Mouse (Mus musculus) midbrain, embryonic 16.5 days (tissue): ENCODE results near the gene D130052B06Rik. TPM values are rescaled to one million over a fixed set of nuclear protein-coding genes. Genes with fewer than 3 reads are reported as not detected.

Source experiments
- ATAC-seq: fragments of 200-750 bp; cut with Nextera tagmentation; 2 replicates; pipeline ENCODE4 v1.8.0; 2017; ENCODE audit warnings: moderate TSS enrichment
- H3K27ac ChIP-seq: fragments of 300-500 bp; sonication (generic); 2 replicates; pipeline ENCODE4 v1.5.1; 2014; ENCODE audit warnings: mild to moderate bottlenecking, low read length, mixed read lengths
- H3K27me3 ChIP-seq: fragments of 300-500 bp; sonication (generic); 2 replicates; pipeline ENCODE4 v1.6.1; 2014; ENCODE audit warnings: low read depth, low read length, mixed read lengths; ENCODE audit not compliant: control insufficient read depth, insufficient read depth
- H3K36me3 ChIP-seq: fragments of 300-500 bp; sonication (generic); 2 replicates; pipeline ENCODE4 v1.6.1; 2014; ENCODE audit warnings: mild to moderate bottlenecking, low read length, moderate library complexity, mixed read lengths; ENCODE audit not compliant: control insufficient read depth, insufficient read depth
- H3K4me1 ChIP-seq: fragments of 300-500 bp; sonication (generic); 2 replicates; pipeline ENCODE4 v1.6.1; 2014; ENCODE audit warnings: mild to moderate bottlenecking, low read length, mixed read lengths; ENCODE audit not compliant: control insufficient read depth, insufficient read depth
- H3K4me2 ChIP-seq: fragments of 300-500 bp; sonication (generic); 2 replicates; pipeline ENCODE4 v1.6.1; 2014; ENCODE audit warnings: mild to moderate bottlenecking, low read length, mixed read lengths
- H3K4me3 ChIP-seq: fragments of 300-500 bp; sonication (generic); 2 replicates; pipeline ENCODE4 v1.5.1; 2014; ENCODE audit warnings: low read depth, mild to moderate bottlenecking, low read length, moderate library complexity, mixed read lengths
- H3K9ac ChIP-seq: fragments of 300-500 bp; sonication (generic); 2 replicates; pipeline ENCODE4 v1.6.1; 2014; ENCODE audit warnings: low read depth, low read length, mixed read lengths
- H3K9me3 ChIP-seq: fragments of 300-500 bp; sonication (generic); replicated peaks from 2 replicates; pipeline ENCODE4 v1.6.1; 2014; ENCODE audit warnings: mild to moderate bottlenecking, low read length, mixed read lengths; ENCODE audit not compliant: control insufficient read depth, poor library complexity, severe bottlenecking
- WGBS: fragments of 180-500 bp; shearing (Covaris S2); extraction: QIAGEN DNeasy Blood & Tissue Kit; methylation state at CpG from one replicate; pipeline ENCODE4 v1.1.7; 2014; 5-methylcytosine and 5-hydroxymethylcytosine counted together
- polyA plus RNA-seq: library from polyadenylated mRNA; unstranded; fragments of >200 nt; fragmentation: Nextera tagmentation; extraction: Ambion mirVana; gene quantifications from 2 replicates; pipeline ENCODE4 v1.2.1, GENCODE M21; 2015

The D130052B06Rik gene
- not detected in 2 replicates for polyA plus RNA-seq

DNA sequence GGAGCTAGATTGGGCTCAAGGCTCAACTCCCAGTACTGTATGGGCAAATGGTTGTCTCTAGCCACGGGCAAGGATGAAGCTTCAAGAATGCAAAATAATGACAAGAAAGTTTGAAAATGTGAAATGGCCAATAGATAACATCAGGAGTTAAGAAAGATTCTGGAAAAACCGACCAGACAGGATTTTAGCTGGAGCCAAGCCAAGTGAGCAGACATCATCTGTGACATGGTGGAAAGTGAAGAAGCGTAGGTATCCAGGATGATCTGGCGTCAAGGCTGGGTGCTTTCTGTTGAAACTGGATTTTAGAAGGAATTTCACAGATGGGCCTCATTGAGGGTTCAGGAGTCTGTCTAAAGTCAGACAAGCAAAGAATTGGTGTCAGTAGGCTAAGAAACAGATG lies at the start of gene D130052B06Rik:
TSS of gene D130052B06Rik (plus strand) at position 317 of the 400 bp plus-strand sequence.
- no peak within 1 kb of the TSS for H3K4me3 ChIP-seq
- ATAC-seq: no peak
- H3K4me2 ChIP-seq: no peak within 1 kb of the TSS
- H3K9ac ChIP-seq: no peak within 1 kb of the TSS
- H3K4me1 ChIP-seq: no peaks in the 10 kb centered on the region
- H3K27me3 ChIP-seq: no peaks in the 10 kb centered on the region
- H3K27ac ChIP-seq: no peak within 1 kb of the TSS
- no peaks in the 10 kb centered on the region for H3K9me3 ChIP-seq
- H3K36me3 ChIP-seq: no peaks in the 10 kb centered on the region
- WGBS: 83% methylated on average over 4 of the region's 4 CpGs

DNA sequence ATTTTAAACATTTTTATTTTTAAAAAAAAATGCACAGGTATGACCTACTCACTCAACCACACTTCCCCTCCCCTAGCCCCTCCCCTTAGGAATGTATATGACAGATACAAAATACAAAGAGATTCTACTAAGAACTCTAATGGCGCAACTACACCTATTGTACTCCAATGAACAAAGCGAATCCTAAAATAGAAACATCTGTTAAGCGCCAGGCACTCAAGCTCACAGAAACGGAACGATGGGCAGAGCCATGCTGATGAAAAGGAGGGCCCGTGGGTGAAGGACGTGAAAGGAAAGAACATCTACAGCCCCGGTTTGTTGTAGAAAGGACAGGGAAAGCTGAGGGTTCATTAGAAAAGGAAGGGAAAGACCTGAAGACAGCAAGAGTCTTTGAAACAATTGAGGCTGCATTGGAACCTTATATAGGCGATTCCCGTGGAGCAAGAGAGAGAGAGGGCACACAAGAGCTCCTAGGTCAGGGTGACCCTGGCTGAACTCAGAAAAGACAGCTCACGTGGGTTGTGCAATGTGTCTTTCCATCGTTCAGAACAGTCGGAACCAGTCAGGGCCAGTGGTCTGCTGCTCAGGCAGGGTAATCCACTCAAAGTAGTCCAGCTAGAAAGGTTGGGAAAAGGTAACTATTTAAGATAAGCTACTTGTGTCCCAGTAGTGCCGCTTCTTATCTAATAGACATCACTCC lies 48.1 kb upstream of the D130052B06Rik start:
- no peak overlapping the region for H3K9ac ChIP-seq
- no peak overlapping the region for H3K4me2 ChIP-seq
- no peak overlapping the region for H3K27ac ChIP-seq
- 72% methylated on average over 14 of the region's 14 CpGs for WGBS
- no peaks in the 10 kb centered on the region for H3K27me3 ChIP-seq
- ATAC-seq: no peak
- no peaks in the 10 kb centered on the region for H3K4me1 ChIP-seq
- H3K9me3 ChIP-seq: no peaks in the 10 kb centered on the region
- no peak overlapping the region for H3K4me3 ChIP-seq
- H3K36me3 ChIP-seq: no peaks in the 10 kb centered on the region

DNA sequence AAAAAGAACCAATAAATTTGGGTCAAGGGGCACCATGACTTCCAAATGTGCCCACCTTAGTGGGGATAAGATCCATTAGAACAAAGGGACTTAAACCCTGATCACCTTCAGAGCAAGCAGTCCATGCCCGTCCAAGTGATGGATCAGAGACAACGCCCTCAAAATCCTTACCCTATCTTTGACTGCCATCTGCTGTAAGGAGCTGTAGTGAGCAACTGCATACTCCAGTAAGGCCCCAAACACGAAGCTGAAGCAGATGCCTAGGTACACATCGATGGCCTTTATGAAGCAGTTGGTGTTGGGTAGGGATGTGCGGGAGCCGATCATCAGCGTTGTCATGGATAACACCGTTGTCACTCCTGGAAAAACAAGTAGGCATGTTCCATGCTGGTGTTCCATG lies 45.0 kb upstream of the D130052B06Rik start:
- H3K4me3 ChIP-seq: no peak overlapping the region
- H3K4me2 ChIP-seq: no peak overlapping the region
- no peaks in the 10 kb centered on the region for H3K9me3 ChIP-seq
- no peak overlapping the region for H3K9ac ChIP-seq
- no peaks in the 10 kb centered on the region for H3K4me1 ChIP-seq
- no peak overlapping the region for H3K27ac ChIP-seq
- no peaks in the 10 kb centered on the region for H3K27me3 ChIP-seq
- H3K36me3 ChIP-seq: no peaks in the 10 kb centered on the region
- 81% methylated on average over 8 of the region's 8 CpGs for WGBS
- no peak for ATAC-seq

DNA sequence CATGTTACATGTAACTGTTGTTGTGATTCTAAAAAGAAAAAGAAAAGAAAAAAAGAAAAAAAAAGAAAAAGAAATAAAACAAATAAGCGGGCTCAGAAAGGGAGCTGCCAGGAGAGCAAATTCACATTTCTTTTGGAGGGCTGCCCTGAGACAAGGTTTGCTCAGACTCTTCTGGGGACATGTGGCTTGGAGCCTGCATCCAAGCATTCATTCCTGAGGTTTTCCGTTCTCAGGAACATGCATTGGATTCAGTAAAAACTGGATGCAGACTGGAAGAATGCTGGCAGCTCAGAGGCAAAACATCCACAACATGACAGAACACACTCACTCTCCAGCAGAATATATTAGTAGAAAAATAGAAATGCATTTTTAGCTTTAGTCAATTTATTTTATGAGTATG lies 35.2 kb upstream of the D130052B06Rik start:
- WGBS: 85% methylated on average over 2 of the region's 2 CpGs
- H3K9ac ChIP-seq: no peak overlapping the region

DNA sequence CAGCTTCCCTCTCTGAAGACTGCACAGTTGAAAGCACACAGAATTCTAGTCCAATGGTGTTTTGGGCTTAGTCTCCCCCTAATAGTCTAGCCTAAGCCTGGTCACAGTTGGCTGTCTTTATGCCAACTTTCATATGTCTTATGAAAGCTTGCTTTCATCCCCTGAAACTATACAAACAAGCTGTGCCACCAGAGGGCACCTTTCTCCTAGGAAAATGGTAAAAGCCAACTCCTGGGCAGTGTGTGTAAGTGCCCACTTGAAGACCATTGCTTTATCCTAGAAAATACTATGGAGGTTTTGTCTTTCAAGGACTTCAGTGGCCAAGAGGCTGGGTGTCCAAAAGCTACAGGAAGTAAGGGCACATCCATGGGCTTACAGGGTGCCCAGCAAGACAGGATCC lies 28.7 kb upstream of the D130052B06Rik start:
- H3K9ac ChIP-seq: no peak overlapping the region
- no peak overlapping the region for H3K27ac ChIP-seq
- no peak overlapping the region for H3K4me2 ChIP-seq
- H3K36me3 ChIP-seq: no peaks in the 10 kb centered on the region
- no peak for ATAC-seq
- H3K27me3 ChIP-seq: no peaks in the 10 kb centered on the region
- no peaks in the 10 kb centered on the region for H3K9me3 ChIP-seq
- H3K4me3 ChIP-seq: no peak overlapping the region
- no peaks in the 10 kb centered on the region for H3K4me1 ChIP-seq

More for the DNA sequence above, 35.2 kb upstream of the D130052B06Rik start:
- ATAC-seq: no peak
- H3K4me1 ChIP-seq: no peaks in the 10 kb centered on the region
- H3K4me2 ChIP-seq: no peak overlapping the region
- H3K4me3 ChIP-seq: no peak overlapping the region
- H3K36me3 ChIP-seq: no peaks in the 10 kb centered on the region
- H3K27ac ChIP-seq: no peak overlapping the region
- H3K9me3 ChIP-seq: no peaks in the 10 kb centered on the region
- H3K27me3 ChIP-seq: no peaks in the 10 kb centered on the region

DNA sequence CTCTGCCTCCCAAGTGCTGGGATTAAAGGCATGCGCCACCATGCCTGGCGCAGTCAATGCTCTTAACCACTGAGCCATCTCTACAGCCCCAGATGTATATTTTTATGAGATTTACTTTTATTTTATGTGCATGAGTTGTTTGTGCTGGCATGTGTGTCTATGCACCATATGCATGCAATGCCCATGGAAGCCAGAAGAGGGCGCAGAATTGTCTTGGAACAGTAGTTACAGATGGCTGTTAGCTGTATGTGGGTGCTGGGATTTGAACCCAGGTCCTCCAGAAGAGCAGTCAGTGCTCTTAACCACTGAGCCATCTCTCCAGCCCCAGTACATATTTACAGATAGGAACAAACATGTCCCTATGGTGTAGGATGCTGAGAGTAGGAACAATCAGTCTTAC lies 24.2 kb upstream of the D130052B06Rik start:
- no peak for ATAC-seq
- Histone ChIP-seq H3K9ac (no peak overlapping the region), H3K4me1 (no peaks in the 10 kb centered on the region), H3K27ac (no peak overlapping the region), H3K4me3 (no peak overlapping the region), H3K27me3 (no peaks in the 10 kb centered on the region), H3K9me3 (no peaks in the 10 kb centered on the region), H3K36me3 (no peaks in the 10 kb centered on the region), H3K4me2 (no peak overlapping the region)
- 84% methylated on average over 3 of the region's 3 CpGs for WGBS

DNA sequence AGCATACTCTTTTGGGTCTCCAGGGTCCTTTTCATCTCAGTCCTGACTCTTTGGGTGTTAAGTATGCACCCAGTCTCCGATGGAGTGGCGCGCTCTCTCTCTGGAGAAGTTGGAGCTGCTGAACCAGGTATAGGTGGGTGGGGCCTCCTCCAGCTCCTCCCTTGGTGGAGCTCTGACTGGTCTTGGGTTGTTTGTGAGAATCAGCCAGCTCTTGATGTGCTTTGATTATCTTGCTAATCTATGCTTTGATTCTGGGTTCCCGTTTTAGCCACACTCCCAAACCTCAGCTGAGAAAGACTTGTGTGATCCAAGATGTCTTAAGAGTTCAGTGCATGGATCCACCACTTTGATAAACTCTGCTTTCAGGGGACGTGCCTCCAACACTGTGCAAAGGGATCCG lies 20.2 kb upstream of the D130052B06Rik start, which contains the start of gene Gabrp:
TSS of gene Gabrp (minus strand) at position 101 of the 400 bp plus-strand sequence.
- Histone ChIP-seq H3K36me3 (no peaks in the 10 kb centered on the region), H3K4me3 (no peak within 1 kb of the TSS), H3K27me3 (no peaks in the 10 kb centered on the region), H3K27ac (no peak within 1 kb of the TSS), H3K4me2 (no peak within 1 kb of the TSS), H3K9me3 (no peaks in the 10 kb centered on the region), H3K9ac (no peak within 1 kb of the TSS), H3K4me1 (no peaks in the 10 kb centered on the region)
- 50% methylated on average over 6 of the region's 6 CpGs for WGBS
- no peak for ATAC-seq

DNA sequence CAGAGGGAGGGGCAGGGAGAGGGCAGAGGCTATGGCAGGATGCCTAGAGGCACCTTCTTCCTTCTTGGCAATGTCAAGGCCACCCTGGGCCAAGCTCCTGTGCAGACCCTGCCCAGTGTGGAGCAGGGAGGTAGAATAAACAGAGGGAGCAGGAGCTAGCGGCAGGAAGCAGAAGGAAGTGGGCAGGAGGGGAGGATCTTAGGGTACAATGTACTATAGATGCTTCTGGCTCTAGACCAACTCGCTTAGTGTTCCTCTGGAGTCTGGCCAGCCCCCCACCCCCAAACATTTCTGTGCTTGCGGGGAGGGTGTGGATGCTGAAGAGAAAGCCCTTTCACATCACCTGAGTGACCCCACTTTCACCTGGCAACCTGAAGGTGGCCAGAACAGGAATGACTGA lies 19.5 kb upstream of the D130052B06Rik start:
- Histone ChIP-seq H3K27ac (no peak overlapping the region), H3K9ac (no peak overlapping the region), H3K36me3 (no peaks in the 10 kb centered on the region), H3K4me1 (no peaks in the 10 kb centered on the region), H3K9me3 (no peaks in the 10 kb centered on the region), H3K27me3 (no peaks in the 10 kb centered on the region), H3K4me2 (no peak overlapping the region), H3K4me3 (no peak overlapping the region)
- ATAC-seq: no peak
- 70% methylated on average over 3 of the region's 3 CpGs for WGBS

DNA sequence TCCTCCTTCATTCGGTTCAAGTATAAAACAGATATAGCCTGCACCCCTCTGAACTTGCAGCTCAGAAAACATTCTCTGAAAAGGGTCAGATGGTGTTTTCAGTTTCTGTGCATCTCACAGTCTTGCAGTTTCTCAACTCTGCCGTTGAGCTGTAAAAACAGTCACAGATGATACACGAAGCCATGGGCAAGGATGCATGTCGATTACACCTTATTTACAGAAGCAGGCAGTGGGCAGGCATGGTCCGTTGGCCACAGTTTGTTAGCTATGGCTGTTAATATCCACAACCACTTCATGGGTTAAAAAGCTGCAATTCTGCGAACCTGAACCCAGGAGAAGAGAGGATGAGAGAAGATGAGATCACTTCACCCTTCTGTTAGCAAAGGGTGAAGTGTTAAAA lies 12.5 kb upstream of the D130052B06Rik start:
- 89% methylated on average over 6 of the region's 6 CpGs for WGBS
- ATAC-seq: no peak
- Histone ChIP-seq H3K9me3 (no peaks in the 10 kb centered on the region), H3K4me1 (no peaks in the 10 kb centered on the region), H3K9ac (no peak overlapping the region), H3K4me3 (no peak overlapping the region), H3K27ac (no peak overlapping the region), H3K4me2 (no peak overlapping the region), H3K36me3 (no peaks in the 10 kb centered on the region), H3K27me3 (no peaks in the 10 kb centered on the region)
